Comparison of ENCODE assay signal across 8 mouse cellular contexts in genomic region chr17:87612796-87613195, GRCm38 (mm10). TPM values are rescaled to one million over a fixed set of nuclear protein-coding genes. Genes with fewer than 3 reads are reported as not detected.
DNase-seq lines count a peak whose midpoint lies in the region; ATAC-seq lines count a peak whose summit lies in the region.

No protein-coding gene starts in this region.

- no peak for DNase-seq in kidney, adult 8-10 months
- DNase-seq in brain, adult 2 months (ENCODE audit: low read depth, low spot score) = peak; percentile 10
- peak; percentile 27 for DNase-seq in forelimb bud, embryonic 11.5 days (ENCODE audit: low read depth, low spot score)
- DNase-seq in liver, embryonic 11.5 days (ENCODE audit: low spot score) = no peak
- no peak for DNase-seq in frontal cortex, postnatal 10 days (ENCODE audit: low spot score in 2 of 2)
- no peak for DNase-seq in gastrocnemius, postnatal 14 days

- peak overlapping the region; percentile 85 for H3K9ac ChIP-seq in kidney, embryonic 16.5 days (replicated peaks; ENCODE audit: low read length)
- peak overlapping the region; percentile 51 for H3K9ac ChIP-seq in liver, embryonic 11.5 days (ENCODE audit: low read depth, low read length)
- H3K9ac ChIP-seq in stomach, embryonic 15.5 days = peak overlapping the region; percentile 32; the same call in 1 of the 2 replicates

- no peaks in the 10 kb centered on the region for H3K9me3 ChIP-seq in kidney, embryonic 16.5 days (ENCODE audit: low read length)
- H3K9me3 ChIP-seq in liver, embryonic 11.5 days (ENCODE audit: control insufficient read depth, low read length) = no peaks in the 10 kb centered on the region
- H3K9me3 ChIP-seq in stomach, embryonic 15.5 days = no peaks in the 10 kb centered on the region

- peak overlapping the region; percentile 74 for H3K4me2 ChIP-seq in kidney, embryonic 16.5 days (replicated peaks; ENCODE audit: low read depth, low read length)
- peak overlapping the region; percentile 66 for H3K4me2 ChIP-seq in liver, embryonic 11.5 days
- H3K4me2 ChIP-seq in stomach, embryonic 15.5 days = peak overlapping the region; percentile 67

- peak overlapping the region; percentile 49 for H3K4me3 ChIP-seq in kidney, embryonic 16.5 days (ENCODE audit: low read length)
- peak overlapping the region; percentile 39 for H3K4me3 ChIP-seq in liver, embryonic 11.5 days (ENCODE audit: low read depth, low read length)
- peak overlapping the region; percentile 33 for H3K4me3 ChIP-seq in stomach, embryonic 15.5 days (replicated peaks)

- intact Hi-C loops in gastrocnemius, postnatal 14 days (cut with DNase I; ENCODE audit: low total_unique reads) = no loop called here

- H3K36me3 ChIP-seq in kidney, embryonic 16.5 days (ENCODE audit: insufficient read depth, low read length) = no peaks in the 10 kb centered on the region
- H3K36me3 ChIP-seq in liver, embryonic 11.5 days (ENCODE audit: control insufficient read depth, insufficient read depth, low read length) = no peaks in the 10 kb centered on the region
- H3K36me3 ChIP-seq in stomach, embryonic 15.5 days = no peaks in the 10 kb centered on the region

- H3K27me3 ChIP-seq in kidney, embryonic 16.5 days (ENCODE audit: insufficient read depth, low read length) = no peaks in the 10 kb centered on the region
- no peaks in the 10 kb centered on the region for H3K27me3 ChIP-seq in liver, embryonic 11.5 days (replicated peaks; ENCODE audit: control insufficient read depth, insufficient read depth, low read length)
- H3K27me3 ChIP-seq in stomach, embryonic 15.5 days (replicated peaks) = no peaks in the 10 kb centered on the region

- peak; percentile 20; the same call in 1 of the 2 replicates for ATAC-seq in kidney, embryonic 16.5 days (ENCODE audit: low FRiP score, low TSS enrichment)
- no peak for ATAC-seq in liver, embryonic 11.5 days (replicated peaks; ENCODE audit: low FRiP score)
- no peak for ATAC-seq in stomach, embryonic 15.5 days (ENCODE audit: insufficient read depth, low FRiP score, low read depth)

- WGBS in kidney, embryonic 16.5 days = 33% methylated on average over 18 of the region's 18 CpGs
- 44% methylated on average over 18 of the region's 18 CpGs for WGBS in liver, embryonic 11.5 days
- WGBS in stomach, embryonic 15.5 days = 23% methylated on average over 18 of the region's 18 CpGs

- H3K4me1 ChIP-seq in kidney, embryonic 16.5 days (ENCODE audit: insufficient read depth, low read length) = peaks cover 20% of the 10 kb centered on the region
- H3K4me1 ChIP-seq in liver, embryonic 11.5 days (replicated peaks; ENCODE audit: control insufficient read depth, insufficient read depth, low read length) = no peaks in the 10 kb centered on the region; the same call in 1 of the 2 replicates
- peaks cover 17% of the 10 kb centered on the region for H3K4me1 ChIP-seq in stomach, embryonic 15.5 days

- peak overlapping the region; percentile 97 for H3K27ac ChIP-seq in kidney, embryonic 16.5 days (ENCODE audit: low read length)
- peak overlapping the region; percentile 23; the same call in 1 of the 2 replicates for H3K27ac ChIP-seq in liver, embryonic 11.5 days (ENCODE audit: low read depth, low read length)
- H3K27ac ChIP-seq in stomach, embryonic 15.5 days = peak overlapping the region; percentile 96

RNA-seq across cellular contexts. Expression of gene Epcam, which starts 23.0 kb away (rescaled TPM):
- polyA plus RNA-seq in kidney, embryonic 16.5 days (2015; fragmentation: Nextera tagmentation; extraction: Ambion mirVana) = 313 and 317 TPM in 2 replicates
- polyA plus RNA-seq in liver, embryonic 11.5 days (2014; fragmentation: Nextera tagmentation; extraction: Ambion mirVana) = 12.7 and 12.9 TPM in 2 replicates
- 495 and 535 TPM in 2 replicates for polyA plus RNA-seq in stomach, embryonic 15.5 days (2015; fragmentation: Nextera tagmentation; extraction: Ambion mirVana)
- under 1 TPM in 1 of 2 experiments, not detected in 1; 0.12 TPM for total RNA-seq in gastrocnemius, postnatal 14 days (2021)

RNA-seq across cellular contexts. Expression of gene Msh2, which starts 59.3 kb away (rescaled TPM):
- 95.5 and 98.6 TPM in 2 replicates for polyA plus RNA-seq in kidney, embryonic 16.5 days (2015; fragmentation: Nextera tagmentation; extraction: Ambion mirVana)
- 59.2 and 77.9 TPM in 2 replicates for polyA plus RNA-seq in liver, embryonic 11.5 days (2014; fragmentation: Nextera tagmentation; extraction: Ambion mirVana)
- 64.0 and 71.4 TPM in 2 replicates for polyA plus RNA-seq in stomach, embryonic 15.5 days (2015; fragmentation: Nextera tagmentation; extraction: Ambion mirVana)
- total RNA-seq in gastrocnemius, postnatal 14 days (2021) = 10 to 100 TPM in 1 of 2 experiments, 1 to 10 TPM in 1; 9.9 to 10.7 TPM

Comparison
In these comparisons a context has a peak if more than half of its experiments do, and no peak if none do; other contexts are left out.
1. H3K27ac ChIP-seq: peak in every context shown above with its lines; median percentile 97 in kidney, embryonic 16.5 days; 96 in stomach, embryonic 15.5 days; 23 in liver, embryonic 11.5 days.
2. H3K9ac ChIP-seq: peak in every context shown above with its lines; median percentile 85 in kidney, embryonic 16.5 days; 51 in liver, embryonic 11.5 days; 32 in stomach, embryonic 15.5 days.
3. DNase-seq: peak in brain, adult 2 months (single experiment) and forelimb bud, embryonic 11.5 days (single experiment); none in kidney, adult 8-10 months (0 of 2), liver, embryonic 11.5 days (single experiment), frontal cortex, postnatal 10 days (0 of 2) and gastrocnemius, postnatal 14 days (single experiment).
4. RNA of gene Epcam, which starts 23.0 kb away (polyA plus RNA-seq): 495 to 535 TPM in stomach, embryonic 15.5 days and 313 to 317 TPM in kidney, embryonic 16.5 days; 12.7 to 12.9 TPM in liver, embryonic 11.5 days; every median in the first group is over 10 times any median in the second.
5. Peak in every context shown above with its lines, with median percentiles within 50 percentile points of each other: H3K4me2 ChIP-seq and H3K4me3 ChIP-seq.